In genomic region chr11:46029485-46029884, GRCm38 (mm10) we compare ENCODE assay signal across 21 mouse cellular contexts. TPM values are rescaled to one million over a fixed set of nuclear protein-coding genes. Genes with fewer than 3 reads are reported as not detected.
A peak's percentile ranks its signal among the peaks of the same experiment; 100 is the strongest.
DNase-seq lines count a peak whose midpoint lies in the region; ATAC-seq and TF ChIP-seq lines count a peak whose summit lies in the region.
"Had no signal": no experiment of that assay in that cellular context is flagged by ENCODE, and none has a peak within 500 bp of the region (broad histone marks: within the 10 kb centered on the region; RNA-seq: fewer than 3 reads in every experiment).

No protein-coding gene starts in this region.

- no peak overlapping the region for H3K9ac ChIP-seq in kidney, embryonic 15.5 days
- H3K9ac ChIP-seq in midbrain, embryonic 16.5 days (ENCODE audit: low read depth, low read length) = no peak overlapping the region
- H3K9ac ChIP-seq in midbrain, embryonic 14.5 days (replicated peaks; ENCODE audit: low read length) = no peak overlapping the region
- H3K9ac ChIP-seq: forebrain, postnatal 0 days; hindbrain, embryonic 13.5 days had no signal

- no peak overlapping the region for H3K4me3 ChIP-seq in heart, embryonic 10.5 days
- no peak overlapping the region for H3K4me3 ChIP-seq in kidney, embryonic 15.5 days (replicated peaks)
- H3K4me3 ChIP-seq in midbrain, embryonic 16.5 days (ENCODE audit: low read depth, low read length) = no peak overlapping the region
- H3K4me3 ChIP-seq in midbrain, embryonic 14.5 days (replicated peaks; ENCODE audit: low read depth, low read length) = no peak overlapping the region
- no peak overlapping the region for H3K4me3 ChIP-seq in myocyte
- H3K4me3 ChIP-seq: hindbrain, embryonic 13.5 days; layer of hippocampus, adult 2 months had no signal

- no peaks in the 10 kb centered on the region for H3K36me3 ChIP-seq in heart, embryonic 10.5 days
- no peaks in the 10 kb centered on the region for H3K36me3 ChIP-seq in kidney, embryonic 15.5 days
- H3K36me3 ChIP-seq in midbrain, embryonic 16.5 days (ENCODE audit: control insufficient read depth, insufficient read depth, low read length) = no peaks in the 10 kb centered on the region
- no peaks in the 10 kb centered on the region for H3K36me3 ChIP-seq in midbrain, embryonic 14.5 days (ENCODE audit: control insufficient read depth, insufficient read depth, low read length)
- no peaks in the 10 kb centered on the region for H3K36me3 ChIP-seq in myocyte (ENCODE audit: control insufficient read depth, insufficient read depth)
- H3K36me3 ChIP-seq: hindbrain, embryonic 13.5 days had no signal

- peak; percentile 63; the same call in 1 of the 2 replicates for ATAC-seq in kidney, embryonic 15.5 days (replicated peaks; ENCODE audit: low FRiP score)
- ATAC-seq in midbrain, embryonic 16.5 days = 0 out of 2 replicates have a peak, but pooled peaks have one; percentile 57
- no peak for ATAC-seq in midbrain, embryonic 14.5 days (ENCODE audit: low FRiP score, low TSS enrichment)

- no peaks in the 10 kb centered on the region for H3K9me3 ChIP-seq in heart, embryonic 10.5 days
- no peaks in the 10 kb centered on the region for H3K9me3 ChIP-seq in kidney, embryonic 15.5 days (replicated peaks)
- no peaks in the 10 kb centered on the region for H3K9me3 ChIP-seq in midbrain, embryonic 16.5 days (replicated peaks; ENCODE audit: control insufficient read depth, low read length, poor library complexity, severe bottlenecking)
- H3K9me3 ChIP-seq in midbrain, embryonic 14.5 days (ENCODE audit: control insufficient read depth, low read length) = no peaks in the 10 kb centered on the region
- H3K9me3 ChIP-seq: hindbrain, embryonic 13.5 days had no signal

- H3K27me3 ChIP-seq in heart, embryonic 10.5 days (ENCODE audit: insufficient read depth, poor library complexity, severe bottlenecking) = no peaks in the 10 kb centered on the region
- no peaks in the 10 kb centered on the region for H3K27me3 ChIP-seq in kidney, embryonic 15.5 days
- no peaks in the 10 kb centered on the region for H3K27me3 ChIP-seq in midbrain, embryonic 16.5 days (ENCODE audit: control insufficient read depth, insufficient read depth, low read depth, low read length)
- H3K27me3 ChIP-seq in midbrain, embryonic 14.5 days (ENCODE audit: control insufficient read depth, insufficient read depth, low read length) = no peaks in the 10 kb centered on the region
- no peaks in the 10 kb centered on the region for H3K27me3 ChIP-seq in myocyte (ENCODE audit: control insufficient read depth, insufficient read depth, insufficient read length)
- H3K27me3 ChIP-seq: hindbrain, embryonic 13.5 days had no signal

- no peak for TF ChIP-seq POLR2A in myocyte (IDR thresholded peaks at IDR 0.05; ENCODE audit: insufficient read length, low read depth)

- peak overlapping the region; percentile 56; the same call in 1 of the 2 replicates for H3K27ac ChIP-seq in heart, embryonic 10.5 days
- peak overlapping the region; percentile 64 for H3K27ac ChIP-seq in kidney, embryonic 15.5 days
- H3K27ac ChIP-seq in midbrain, embryonic 16.5 days (ENCODE audit: low read length) = 0 out of 2 replicates have a peak overlapping the region, but pooled peaks have one; percentile 6
- H3K27ac ChIP-seq in midbrain, embryonic 14.5 days (replicated peaks; ENCODE audit: low read depth, low read length) = no peak overlapping the region
- H3K27ac ChIP-seq: hindbrain, embryonic 13.5 days; layer of hippocampus, adult 2 months had no signal

- H3K4me1 ChIP-seq in heart, embryonic 10.5 days = peaks cover 14% of the 10 kb centered on the region
- peaks cover 34% of the 10 kb centered on the region for H3K4me1 ChIP-seq in kidney, embryonic 15.5 days
- H3K4me1 ChIP-seq in midbrain, embryonic 16.5 days (ENCODE audit: control insufficient read depth, insufficient read depth, low read length) = peaks cover 4% of the 10 kb centered on the region
- no peaks in the 10 kb centered on the region for H3K4me1 ChIP-seq in midbrain, embryonic 14.5 days (ENCODE audit: control insufficient read depth, insufficient read depth, low read length)

- no peak for DNase-seq in heart, embryonic 10.5 days (ENCODE audit: low spot score)
- DNase-seq in heart, adult 18-20 months = no peak
- no peak for DNase-seq in kidney, adult 8-10 months
- DNase-seq in midbrain, embryonic 14.5 days = no peak
- DNase-seq: adrenal gland, postnatal 10 days; B cell, adult 2 months; cerebellum, adult 11-12 months; cerebellum, postnatal 36 days; forebrain, postnatal 0 days; left cerebral cortex, postnatal 4 days; lung, postnatal 10 days; right cerebral cortex, adult 18-20 months; thymus, adult 18-20 months had no signal

- no peak overlapping the region for H3ac ChIP-seq in myocyte (ENCODE audit: control insufficient read depth, insufficient read length)

- H3K4me2 ChIP-seq in kidney, embryonic 15.5 days = no peak overlapping the region
- H3K4me2 ChIP-seq in midbrain, embryonic 16.5 days (ENCODE audit: low read length) = no peak overlapping the region
- no peak overlapping the region for H3K4me2 ChIP-seq in midbrain, embryonic 14.5 days (ENCODE audit: low read length)
- peak overlapping the region; percentile 12 for H3K4me2 ChIP-seq in myocyte (ENCODE audit: low read depth)
- H3K4me2 ChIP-seq: hindbrain, embryonic 13.5 days had no signal

- WGBS in heart, embryonic 10.5 days = 26% methylated on average over 2 of the region's 2 CpGs
- WGBS in kidney, embryonic 15.5 days = 49% methylated on average over 2 of the region's 2 CpGs
- WGBS in midbrain, embryonic 16.5 days = 76% methylated on average over 2 of the region's 2 CpGs
- WGBS in midbrain, embryonic 14.5 days = 83% methylated on average over 2 of the region's 2 CpGs

- H3K79me2 ChIP-seq in myocyte (ENCODE audit: control insufficient read depth, insufficient read depth) = no peaks in the 10 kb centered on the region

TF ChIP-seq in myocyte, 11 proteins besides CTCF, POLR2A, EP300 and RAD21:
- no peak for TF ChIP-seq MAX (IDR thresholded peaks at IDR 0.05; ENCODE audit: low read depth)
- no peak for TF ChIP-seq USF1 (IDR thresholded peaks at IDR 0.05; ENCODE audit: low read depth)

RNA-seq across cellular contexts. Expression of gene Gm12166, which starts 22.6 kb away (rescaled TPM):
- polyA plus RNA-seq in heart, embryonic 10.5 days (2016; fragmentation: Nextera tagmentation; extraction: Ambion mirVana) = 4.3 and 4.5 TPM in 2 replicates
- 1 to 10 TPM; 1.0 to 2.9 TPM for total RNA-seq in heart, adult 18-20 months (2021)
- 2.8 and 6.7 TPM in 2 replicates for polyA plus RNA-seq in kidney, embryonic 15.5 days (2015; fragmentation: Nextera tagmentation; extraction: Ambion mirVana)
- 4.7 and 7.1 TPM in 2 replicates for polyA plus RNA-seq in midbrain, embryonic 16.5 days (2015; fragmentation: Nextera tagmentation; extraction: Ambion mirVana)
- 5.6 and 6.0 TPM in 2 replicates for polyA plus RNA-seq in midbrain, embryonic 14.5 days (2014; fragmentation: Nextera tagmentation; extraction: Ambion mirVana)
- 4.3 TPM for polyA plus RNA-seq in myocyte (2012; fragmentation: generic; extraction: Trizol)

RNA-seq across cellular contexts. Expression of gene Adam19, which starts 26.3 kb away (rescaled TPM):
- polyA plus RNA-seq in heart, embryonic 10.5 days (2016; fragmentation: Nextera tagmentation; extraction: Ambion mirVana) = 24.2 and 32.9 TPM in 2 replicates
- 10 to 100 TPM; 48.1 to 54.5 TPM for total RNA-seq in heart, adult 18-20 months (2021)
- polyA plus RNA-seq in kidney, embryonic 15.5 days (2015; fragmentation: Nextera tagmentation; extraction: Ambion mirVana) = 14.4 and 17.9 TPM in 2 replicates
- 9.0 and 10.1 TPM in 2 replicates for polyA plus RNA-seq in midbrain, embryonic 16.5 days (2015; fragmentation: Nextera tagmentation; extraction: Ambion mirVana)
- 7.0 and 8.3 TPM in 2 replicates for polyA plus RNA-seq in midbrain, embryonic 14.5 days (2014; fragmentation: Nextera tagmentation; extraction: Ambion mirVana)
- polyA plus RNA-seq in myocyte (2012; fragmentation: generic; extraction: Trizol) = 43.2 TPM

RNA-seq across cellular contexts. Expression of gene Sox30, which starts 49.4 kb away (rescaled TPM):
- 0.05 and 0.20 TPM in 2 replicates for polyA plus RNA-seq in heart, embryonic 10.5 days (2016; fragmentation: Nextera tagmentation; extraction: Ambion mirVana)
- under 1 TPM in 1 of 2 experiments, not detected in 1; 0.13 TPM for total RNA-seq in heart, adult 18-20 months (2021)
- 0.22 and 0.25 TPM in 2 replicates for polyA plus RNA-seq in kidney, embryonic 15.5 days (2015; fragmentation: Nextera tagmentation; extraction: Ambion mirVana)
- polyA plus RNA-seq in midbrain, embryonic 16.5 days (2015; fragmentation: Nextera tagmentation; extraction: Ambion mirVana) = 0.06 and 0.08 TPM in 2 replicates
- 0.09 and 0.13 TPM in 2 replicates for polyA plus RNA-seq in midbrain, embryonic 14.5 days (2014; fragmentation: Nextera tagmentation; extraction: Ambion mirVana)
- polyA plus RNA-seq in myocyte (2012; fragmentation: generic; extraction: Trizol) = not detected
- total RNA-seq: gastrocnemius, adult 8-10 months; megakaryocyte, adult 5-6 weeks had no signal
- polyA plus RNA-seq: liver, embryonic 16.5 days had no signal
